Mouse (Mus musculus) kidney, embryonic 14.5 days (tissue): ENCODE data around the gene Gipc2. TPM values are rescaled to one million over a fixed set of nuclear protein-coding genes. Genes with fewer than 3 reads are reported as not detected.

ENCODE experiments used
- ATAC-seq: fragments of 200-750 bp; cut with Nextera tagmentation; 2 replicates; pipeline ENCODE4 v1.8.0; 2017; ENCODE audit warnings: moderate number of reproducible peaks, mild to moderate bottlenecking, moderate TSS enrichment, moderate library complexity; ENCODE audit not compliant: low FRiP score, low TSS enrichment
- H3K27ac ChIP-seq: fragments of 300-500 bp; sonication (generic); 2 replicates; pipeline ENCODE4 v1.5.1; 2014; ENCODE audit warnings: low read depth, mild to moderate bottlenecking, low read length, moderate library complexity, mixed read lengths
- H3K27me3 ChIP-seq: fragments of 300-500 bp; sonication (generic); 2 replicates; pipeline ENCODE4 v1.6.1; 2014; ENCODE audit warnings: mild to moderate bottlenecking, low read length; ENCODE audit not compliant: control insufficient read depth, insufficient read depth
- H3K36me3 ChIP-seq: fragments of 300-500 bp; sonication (generic); 2 replicates; pipeline ENCODE4 v1.6.1; 2014; ENCODE audit warnings: low read length, mixed read lengths; ENCODE audit not compliant: control insufficient read depth, insufficient read depth
- H3K4me1 ChIP-seq: fragments of 300-500 bp; sonication (generic); 2 replicates; pipeline ENCODE4 v1.6.1; 2014; ENCODE audit warnings: low read length, mixed read lengths; ENCODE audit not compliant: control insufficient read depth, insufficient read depth
- H3K4me2 ChIP-seq: fragments of 300-500 bp; sonication (generic); replicated peaks from 2 replicates; pipeline ENCODE4 v1.6.1; 2014; ENCODE audit warnings: low read depth, mild to moderate bottlenecking, low read length
- H3K4me3 ChIP-seq: fragments of 300-500 bp; sonication (generic); 2 replicates; pipeline ENCODE4 v1.5.1; 2014; ENCODE audit warnings: mild to moderate bottlenecking, low read length
- H3K9ac ChIP-seq: fragments of 300-500 bp; sonication (generic); 2 replicates; pipeline ENCODE4 v1.6.1; 2014; ENCODE audit warnings: low read depth, mild to moderate bottlenecking, low read length, moderate library complexity
- H3K9me3 ChIP-seq: fragments of 300-500 bp; sonication (generic); 2 replicates; pipeline ENCODE4 v1.6.1; 2016; ENCODE audit warnings: low read length; ENCODE audit not compliant: control insufficient read depth
- WGBS: fragments of 180-500 bp; shearing (Covaris S2); extraction: QIAGEN DNeasy Blood & Tissue Kit; methylation state at CpG from one replicate; pipeline ENCODE4 v1.1.7; 2014; 5-methylcytosine and 5-hydroxymethylcytosine counted together
- polyA plus RNA-seq: library from polyadenylated mRNA; unstranded; fragments of >200 nt; fragmentation: Nextera tagmentation; extraction: Ambion mirVana; gene quantifications from 2 replicates; pipeline ENCODE4 v1.2.1, GENCODE M21; 2014

The Gipc2 gene
- polyA plus RNA-seq, 1 experiment from 2014 or later: 22.2 TPM

GRCm38 (mm10) chr3:152154095-152154494 is 11.9 kb downstream of the Gipc2 start:
- no peaks in the 10 kb centered on the region for H3K36me3 ChIP-seq
- no peaks in the 10 kb centered on the region for H3K4me1 ChIP-seq
- H3K9ac ChIP-seq: no peak overlapping the region
- H3K4me2 ChIP-seq: no peak overlapping the region
- H3K9me3 ChIP-seq: no peaks in the 10 kb centered on the region
- no peak overlapping the region for H3K4me3 ChIP-seq
- no peak for ATAC-seq
- WGBS: 88% methylated on average over 5 of the region's 5 CpGs
- no peaks in the 10 kb centered on the region for H3K27me3 ChIP-seq
- H3K27ac ChIP-seq: no peak overlapping the region

GRCm38 (mm10) chr3:152153152-152153551 is 12.9 kb downstream of the Gipc2 start:
- WGBS: 60% methylated on average over 2 of the region's 2 CpGs
- H3K9ac ChIP-seq: no peak overlapping the region
- H3K4me1 ChIP-seq: no peaks in the 10 kb centered on the region
- H3K4me2 ChIP-seq: no peak overlapping the region
- no peak overlapping the region for H3K27ac ChIP-seq
- H3K4me3 ChIP-seq: no peak overlapping the region
- no peaks in the 10 kb centered on the region for H3K27me3 ChIP-seq
- no peaks in the 10 kb centered on the region for H3K9me3 ChIP-seq
- no peak for ATAC-seq
- H3K36me3 ChIP-seq: no peaks in the 10 kb centered on the region

GRCm38 (mm10) chr3:152152483-152152804 is 13.6 kb downstream of the Gipc2 start:
- no peak overlapping the region for H3K4me2 ChIP-seq
- ATAC-seq: no peak
- 94% methylated on average over 1 of the region's 1 CpGs for WGBS
- no peaks in the 10 kb centered on the region for H3K9me3 ChIP-seq
- H3K27me3 ChIP-seq: no peaks in the 10 kb centered on the region
- H3K4me3 ChIP-seq: no peak overlapping the region
- H3K4me1 ChIP-seq: no peaks in the 10 kb centered on the region
- no peaks in the 10 kb centered on the region for H3K36me3 ChIP-seq
- H3K9ac ChIP-seq: no peak overlapping the region
- H3K27ac ChIP-seq: no peak overlapping the region

- no peak overlapping the region for H3K27ac ChIP-seq
- no peak overlapping the region for H3K9ac ChIP-seq
- ATAC-seq: peak; percentile 47; the same call in 1 of the 2 replicates
- H3K36me3 ChIP-seq: no peaks in the 10 kb centered on the region
- peak overlapping the region; percentile 11; the same call in 1 of the 2 replicates for H3K4me3 ChIP-seq
- H3K4me2 ChIP-seq: peak overlapping the region; percentile 24; the same call in 1 of the 2 replicates
- no peaks in the 10 kb centered on the region for H3K9me3 ChIP-seq
- H3K27me3 ChIP-seq: no peaks in the 10 kb centered on the region
- H3K4me1 ChIP-seq: no peaks in the 10 kb centered on the region
- WGBS: 60% methylated on average over 29 of the region's 29 CpGs
Observed at GRCm38 (mm10) chr3:152151725-152152482, 14.1 kb downstream of the Gipc2 start.

GRCm38 (mm10) chr3:152149863-152150262 is 16.2 kb downstream of the Gipc2 start:
- no peak overlapping the region for H3K4me3 ChIP-seq
- 61% methylated on average over 3 of the region's 3 CpGs for WGBS
- H3K27me3 ChIP-seq: no peaks in the 10 kb centered on the region
- H3K27ac ChIP-seq: peak overlapping the region; percentile 74; the same call in 1 of the 2 replicates
- H3K4me2 ChIP-seq: no peak overlapping the region
- H3K9me3 ChIP-seq: no peaks in the 10 kb centered on the region
- H3K4me1 ChIP-seq: peaks cover 8% of the 10 kb centered on the region; the same call in 1 of the 2 replicates
- H3K9ac ChIP-seq: no peak overlapping the region
- ATAC-seq: no peak; the same call in 1 of the 2 replicates
- no peaks in the 10 kb centered on the region for H3K36me3 ChIP-seq

GRCm38 (mm10) chr3:152149449-152149848 is 16.6 kb downstream of the Gipc2 start:
- Histone ChIP-seq H3K27me3 (no peaks in the 10 kb centered on the region), H3K36me3 (no peaks in the 10 kb centered on the region), H3K4me2 (no peak overlapping the region), H3K4me1 (peaks cover 8% of the 10 kb centered on the region; the same call in 1 of the 2 replicates), H3K9me3 (no peaks in the 10 kb centered on the region), H3K4me3 (no peak overlapping the region), H3K27ac (peak overlapping the region; percentile 74; the same call in 1 of the 2 replicates), H3K9ac (no peak overlapping the region)
- no peak for ATAC-seq
- 68% methylated on average over 7 of the region's 7 CpGs for WGBS

GRCm38 (mm10) chr3:152147085-152147831 is 18.8 kb downstream of the Gipc2 start:
- Histone ChIP-seq H3K4me2 (no peak overlapping the region), H3K27me3 (no peaks in the 10 kb centered on the region), H3K4me1 (peaks cover 11% of the 10 kb centered on the region; the same call in 1 of the 2 replicates), H3K27ac (no peak overlapping the region), H3K9ac (no peak overlapping the region), H3K9me3 (no peaks in the 10 kb centered on the region), H3K36me3 (no peaks in the 10 kb centered on the region), H3K4me3 (no peak overlapping the region)
- no peak for ATAC-seq
- WGBS: 65% methylated on average over 12 of the region's 12 CpGs

GRCm38 (mm10) chr3:152145186-152145585 is 20.8 kb downstream of the Gipc2 start:
- Histone ChIP-seq H3K9ac (no peak overlapping the region), H3K27ac (no peak overlapping the region)

More at GRCm38 (mm10) chr3:152145186-152145585, 20.8 kb downstream of the Gipc2 start:
- Histone ChIP-seq H3K4me2 (no peak overlapping the region), H3K9me3 (no peaks in the 10 kb centered on the region), H3K4me3 (no peak overlapping the region), H3K36me3 (no peaks in the 10 kb centered on the region), H3K27me3 (no peaks in the 10 kb centered on the region), H3K4me1 (peaks cover 11% of the 10 kb centered on the region; the same call in 1 of the 2 replicates)
- WGBS: 24% methylated on average over 2 of the region's 2 CpGs
- peak; percentile 84 for ATAC-seq
